Mouse (Mus musculus) ES-E14 (cell line): ENCODE measurements around the gene Ppef2.

ENCODE experiments used
- CHD2 ChIP-seq: IDR thresholded peaks from 2 replicates; pipeline ENCODE4 v1.6.1; 2014; ENCODE audit warnings: mild to moderate bottlenecking, low read depth, low read length, inconsistent platforms
- ZNF384 ChIP-seq: IDR thresholded peaks from 2 replicates; pipeline ENCODE4 v1.6.1; 2012; ENCODE audit warnings: low read depth, low read length, inconsistent platforms

DNA sequence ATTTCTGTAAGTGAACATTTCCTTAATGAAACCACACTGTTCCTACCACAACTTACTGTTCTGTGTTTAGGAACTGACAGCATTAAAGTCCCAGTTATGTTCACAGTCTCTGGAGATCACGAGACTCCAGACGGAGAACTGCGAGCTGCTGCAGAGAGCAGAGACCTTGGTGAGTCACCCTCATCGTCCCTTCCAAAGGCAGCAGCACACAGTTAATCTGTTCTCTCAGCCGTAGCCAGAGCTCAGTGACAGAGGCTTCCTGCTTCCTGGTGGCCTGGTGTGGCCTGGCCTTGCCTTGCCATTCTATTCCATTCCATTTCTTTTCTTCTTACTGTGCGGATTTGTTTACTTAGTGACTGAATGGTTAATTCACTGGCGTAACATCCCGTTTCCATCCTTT lies 57.8 kb downstream of the Ppef2 start:
- TF ChIP-seq CHD2 (no peak), ZNF384 (no peak)
